Mouse (Mus musculus) spleen, adult 2 months (tissue): ENCODE measurements around the gene Klk10. TPM values are rescaled to one million over a fixed set of nuclear protein-coding genes. Genes with fewer than 3 reads are reported as not detected.

ENCODE experiments used
- DNase-seq, 2 experiments: peaks; one replicate each; pipeline versions ENCODE4 v3.0.0 to v3.0.0-alpha.2; 2012 to 2021; ENCODE audit warnings: low spot score in 2 of 2, low read depth in 1 of 2
- H3K27ac ChIP-seq: fragments of 200-500 bp; 2 replicates; pipeline ENCODE4 v1.5.1; 2012; ENCODE audit warnings: low read length, inconsistent platforms; ENCODE audit not compliant: insufficient read depth
- H3K27me3 ChIP-seq: fragments of 200-500 bp; 2 replicates; pipeline ENCODE4 v1.6.1; 2012; ENCODE audit warnings: mild to moderate bottlenecking, moderate library complexity, low read length, inconsistent platforms; ENCODE audit not compliant: control insufficient read depth, insufficient read depth
- H3K36me3 ChIP-seq: fragments of 200-500 bp; 2 replicates; pipeline ENCODE4 v1.6.1; 2012; ENCODE audit warnings: mild to moderate bottlenecking, low read length, inconsistent platforms; ENCODE audit not compliant: control insufficient read depth, insufficient read depth
- H3K4me1 ChIP-seq: fragments of 200-500 bp; 2 replicates; pipeline ENCODE4 v1.6.1; 2011; ENCODE audit warnings: inconsistent platforms; ENCODE audit not compliant: control insufficient read depth, insufficient read depth, insufficient read length
- H3K4me3 ChIP-seq: fragments of 200-500 bp; 2 replicates; pipeline ENCODE4 v1.5.1; 2011; ENCODE audit warnings: mild to moderate bottlenecking, inconsistent platforms; ENCODE audit not compliant: insufficient read depth, insufficient read length; ENCODE audit errors: extremely low read depth
- CTCF ChIP-seq: fragments of 200-500 bp; IDR thresholded peaks from 2 replicates; pipeline ENCODE4 v1.5.1; 2011; ENCODE audit warnings: mild to moderate bottlenecking, inconsistent platforms; ENCODE audit not compliant: insufficient read depth, insufficient read length, insufficient replicate concordance; ENCODE audit errors: extremely low read depth
- POLR2A ChIP-seq: fragments of 200-500 bp; IDR thresholded peaks from 2 replicates; pipeline ENCODE4 v1.6.1; 2011; ENCODE audit warnings: low read depth, low read length, inconsistent platforms
- WGBS: fragments of 180-500 bp; shearing (Covaris S2); methylation state at CpG from one replicate; pipeline ENCODE4 v1.1.7; 2018; 5-methylcytosine and 5-hydroxymethylcytosine counted together
- polyA plus RNA-seq: library from polyadenylated mRNA; depleted of rRNA; stranded (reverse); fragments of >200 nt; gene quantifications from 2 replicates; pipeline ENCODE4 v1.2.3, GENCODE M21; 2012; rRNA removed

The Klk10 gene
- polyA plus RNA-seq, 1 experiment, result not detected

DNA sequence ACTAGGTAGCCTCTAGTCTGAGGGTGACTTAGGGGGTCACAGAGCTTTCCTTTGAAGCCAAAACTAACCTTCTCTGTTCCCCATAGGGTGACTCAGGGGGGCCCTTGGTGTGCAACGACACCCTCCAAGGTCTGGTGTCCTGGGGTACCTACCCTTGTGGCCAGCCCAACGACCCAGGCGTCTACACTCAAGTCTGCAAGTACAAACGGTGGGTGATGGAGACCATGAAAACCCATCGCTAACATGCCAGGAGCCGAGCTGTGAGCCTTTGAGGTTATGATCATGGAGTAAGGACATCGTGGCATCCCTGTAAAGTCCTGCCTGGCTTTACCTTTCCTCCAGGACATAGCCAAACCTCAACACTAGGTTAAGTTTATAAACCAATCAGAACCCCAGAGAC lies 34.4 kb downstream of the Klk10 start:
- no peak for DNase-seq

DNA sequence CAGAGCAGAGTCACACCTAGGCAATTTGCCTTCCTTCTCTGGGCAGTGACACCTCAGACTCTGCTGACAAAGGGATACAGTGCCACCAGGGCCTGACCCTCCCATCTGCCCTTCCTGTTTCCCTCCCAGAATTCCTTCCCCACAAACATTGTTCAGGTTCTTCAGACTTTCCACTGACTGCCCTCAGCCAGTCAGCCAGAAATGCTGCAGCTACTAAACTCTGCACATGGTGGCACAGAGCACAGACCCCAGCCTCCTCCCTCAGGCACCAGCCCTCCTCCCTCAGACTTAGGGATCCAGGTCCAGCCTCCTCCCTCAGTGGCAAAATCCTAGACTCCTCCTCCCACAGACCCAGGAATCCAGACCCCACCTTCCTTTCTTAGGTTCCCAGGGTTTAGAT lies 35.9 kb downstream of the Klk10 start:
- Histone ChIP-seq H3K4me1 (no peaks in the 10 kb centered on the region), H3K36me3 (no peaks in the 10 kb centered on the region), H3K27ac (no peak overlapping the region), H3K4me3 (no peak overlapping the region), H3K27me3 (no peaks in the 10 kb centered on the region)
- no peak for DNase-seq
- no peak for TF ChIP-seq POLR2A

More for the DNA sequence above, 34.4 kb downstream of the Klk10 start:
- 86% methylated on average over 7 of the region's 7 CpGs for WGBS
- no peaks in the 10 kb centered on the region for H3K36me3 ChIP-seq
- no peaks in the 10 kb centered on the region for H3K27me3 ChIP-seq
- TF ChIP-seq CTCF (no peak), POLR2A (no peak)
- no peak overlapping the region for H3K27ac ChIP-seq
- H3K4me3 ChIP-seq, result no peak overlapping the region
- no peaks in the 10 kb centered on the region for H3K4me1 ChIP-seq

- WGBS, result 90% methylated on average over 7 of the region's 7 CpGs
- no peaks in the 10 kb centered on the region for H3K4me1 ChIP-seq
- no peak overlapping the region for H3K4me3 ChIP-seq
- H3K27ac ChIP-seq, result no peak overlapping the region
- no peaks in the 10 kb centered on the region for H3K36me3 ChIP-seq
- TF ChIP-seq POLR2A, result no peak
- TF ChIP-seq CTCF, result no peak
- DNase-seq, result no peak
- no peaks in the 10 kb centered on the region for H3K27me3 ChIP-seq
Measured at GRCm38 (mm10) chr7:43821581-43821980, 40.7 kb downstream of the Klk10 start.

- Histone ChIP-seq H3K36me3 (no peaks in the 10 kb centered on the region), H3K27me3 (no peaks in the 10 kb centered on the region), H3K4me3 (no peak within 1 kb of the TSS), H3K4me1 (no peaks in the 10 kb centered on the region), H3K27ac (no peak within 1 kb of the TSS)
- DNase-seq, result no peak
- no peak for TF ChIP-seq POLR2A
- no peak for TF ChIP-seq CTCF
- 84% methylated on average over 10 of the region's 10 CpGs for WGBS
Measured at GRCm38 (mm10) chr7:43824199-43824598, 43.4 kb downstream of the Klk10 start, which contains the start of gene Klk6. Klk6 (plus strand) TSS chr7:43824499.

- Histone ChIP-seq H3K27me3 (no peaks in the 10 kb centered on the region), H3K4me3 (no peak overlapping the region), H3K36me3 (no peaks in the 10 kb centered on the region), H3K27ac (no peak overlapping the region), H3K4me1 (no peaks in the 10 kb centered on the region)
- WGBS, result 81% methylated on average over 5 of the region's 5 CpGs
- TF ChIP-seq POLR2A (no peak), CTCF (no peak)
- DNase-seq, result no peak
Measured at GRCm38 (mm10) chr7:43826056-43826455, 45.2 kb downstream of the Klk10 start.

DNA sequence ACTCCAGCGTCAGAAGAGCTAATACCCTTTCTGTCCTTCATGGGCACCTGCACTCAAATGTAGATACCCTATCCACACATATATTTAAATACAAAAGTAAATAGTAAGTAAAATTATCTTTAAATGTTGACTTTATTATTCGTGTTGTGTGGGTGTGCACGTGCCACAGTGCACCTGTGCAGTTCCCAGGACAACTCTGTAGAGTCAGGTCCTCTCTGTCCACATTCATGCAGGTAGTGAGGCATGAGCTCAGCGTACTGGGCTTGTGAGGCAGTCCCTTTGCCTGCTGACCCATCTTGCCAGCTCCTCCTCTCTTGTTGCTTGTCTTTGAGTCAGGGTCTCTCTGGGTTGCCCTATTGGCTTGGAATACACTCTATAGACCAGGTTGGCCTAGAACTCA lies 46.9 kb downstream of the Klk10 start:
- no peak overlapping the region for H3K27ac ChIP-seq
- TF ChIP-seq CTCF (no peak), POLR2A (no peak)
- no peaks in the 10 kb centered on the region for H3K27me3 ChIP-seq
- H3K4me1 ChIP-seq, result no peaks in the 10 kb centered on the region
- H3K36me3 ChIP-seq, result no peaks in the 10 kb centered on the region
- H3K4me3 ChIP-seq, result no peak overlapping the region
- no peak for DNase-seq
- WGBS, result 80% methylated on average over 4 of the region's 4 CpGs

DNA sequence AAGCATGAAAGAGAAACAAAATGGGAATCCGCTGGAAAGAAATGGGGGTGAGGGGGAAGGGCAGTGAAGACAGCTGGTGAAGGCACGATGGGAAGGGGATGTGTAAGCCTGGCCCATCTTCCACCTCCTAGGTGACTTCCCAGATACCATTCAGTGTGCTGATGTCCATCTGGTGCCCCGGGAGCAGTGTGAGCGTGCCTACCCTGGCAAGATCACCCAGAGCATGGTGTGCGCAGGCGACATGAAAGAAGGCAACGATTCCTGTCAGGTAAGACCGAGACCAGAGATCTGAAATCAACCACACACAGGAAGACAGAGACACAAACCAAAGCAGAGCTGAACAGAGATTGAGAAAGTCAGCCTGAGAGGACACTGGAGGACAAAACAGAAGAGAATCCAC lies 48.2 kb downstream of the Klk10 start:
- Histone ChIP-seq H3K27ac (no peak overlapping the region), H3K4me1 (no peaks in the 10 kb centered on the region), H3K27me3 (no peaks in the 10 kb centered on the region), H3K36me3 (no peaks in the 10 kb centered on the region), H3K4me3 (no peak overlapping the region)
- 91% methylated on average over 8 of the region's 8 CpGs for WGBS
- no peak for DNase-seq
- no peak for TF ChIP-seq CTCF

Other genes starting within 250 kb of the Klk10 start
- gene Cd33, start 236.6 kb upstream of the Klk10 start, polyA plus RNA-seq, result 16.0 and 19.2 TPM in 2 replicates
- 1.4 and 1.6 TPM in 2 replicates for gene Zfp658, start 218.8 kb upstream of the Klk10 start, polyA plus RNA-seq
- gene Zfp719, start 201.4 kb upstream of the Klk10 start, polyA plus RNA-seq, result 0.78 and 1.5 TPM in 2 replicates
- gene Zfp819, start 173.9 kb upstream of the Klk10 start, polyA plus RNA-seq, result 0.06 TPM in 1 of 2 replicates, not detected in the other
- not detected in 2 replicates for gene Ceacam18, start 146.3 kb upstream of the Klk10 start, polyA plus RNA-seq
- 23.3 and 25.6 TPM in 2 replicates for gene Siglece, start 120.9 kb upstream of the Klk10 start, polyA plus RNA-seq
- 8.9 and 11.4 TPM in 2 replicates for gene Ctu1, start 109.0 kb upstream of the Klk10 start, polyA plus RNA-seq
- not detected in 2 replicates for gene Klk14, start 90.6 kb upstream of the Klk10 start, polyA plus RNA-seq
- 0.04 TPM in 1 of 2 replicates, not detected in the other for gene Klk13, start 68.5 kb upstream of the Klk10 start, polyA plus RNA-seq
- not detected in 2 replicates for gene Klk12, start 12.1 kb upstream of the Klk10 start, polyA plus RNA-seq
- gene Klk11, start 6.4 kb upstream of the Klk10 start, polyA plus RNA-seq, result not detected in 2 replicates
- gene Klk9, start 10.9 kb downstream of the Klk10 start, polyA plus RNA-seq, result not detected in 2 replicates
- gene Klk8, start 16.5 kb downstream of the Klk10 start, polyA plus RNA-seq, result 12.3 and 13.5 TPM in 2 replicates
- gene Klk7, start 30.3 kb downstream of the Klk10 start, polyA plus RNA-seq, result not detected in 2 replicates
- gene Klk6, start 43.5 kb downstream of the Klk10 start, polyA plus RNA-seq, result not detected in 2 replicates
- gene Klk5, start 60.9 kb downstream of the Klk10 start, polyA plus RNA-seq, result not detected in 2 replicates
- gene Klk4, start 100.1 kb downstream of the Klk10 start, polyA plus RNA-seq, result not detected in 2 replicates
- gene Klk15, start 152.7 kb downstream of the Klk10 start, polyA plus RNA-seq, result not detected in 2 replicates
- gene Klk1b8, start 169.6 kb downstream of the Klk10 start, polyA plus RNA-seq, result 0.18 and 0.19 TPM in 2 replicates
- not detected in 2 replicates for gene Klk1b1, start 185.7 kb downstream of the Klk10 start, polyA plus RNA-seq
- gene Klk1b9, start 195.0 kb downstream of the Klk10 start, polyA plus RNA-seq, result 0.22 TPM in 1 of 2 replicates, not detected in the other
- 1.2 and 1.9 TPM in 2 replicates for gene Klk1b11, start 214.8 kb downstream of the Klk10 start, polyA plus RNA-seq
- not detected in 2 replicates for gene Klk1b26, start 231.1 kb downstream of the Klk10 start, polyA plus RNA-seq